Mouse (Mus musculus): Measurements from ENCODE around the gene Abhd13.

The Abhd13 gene

DNA sequence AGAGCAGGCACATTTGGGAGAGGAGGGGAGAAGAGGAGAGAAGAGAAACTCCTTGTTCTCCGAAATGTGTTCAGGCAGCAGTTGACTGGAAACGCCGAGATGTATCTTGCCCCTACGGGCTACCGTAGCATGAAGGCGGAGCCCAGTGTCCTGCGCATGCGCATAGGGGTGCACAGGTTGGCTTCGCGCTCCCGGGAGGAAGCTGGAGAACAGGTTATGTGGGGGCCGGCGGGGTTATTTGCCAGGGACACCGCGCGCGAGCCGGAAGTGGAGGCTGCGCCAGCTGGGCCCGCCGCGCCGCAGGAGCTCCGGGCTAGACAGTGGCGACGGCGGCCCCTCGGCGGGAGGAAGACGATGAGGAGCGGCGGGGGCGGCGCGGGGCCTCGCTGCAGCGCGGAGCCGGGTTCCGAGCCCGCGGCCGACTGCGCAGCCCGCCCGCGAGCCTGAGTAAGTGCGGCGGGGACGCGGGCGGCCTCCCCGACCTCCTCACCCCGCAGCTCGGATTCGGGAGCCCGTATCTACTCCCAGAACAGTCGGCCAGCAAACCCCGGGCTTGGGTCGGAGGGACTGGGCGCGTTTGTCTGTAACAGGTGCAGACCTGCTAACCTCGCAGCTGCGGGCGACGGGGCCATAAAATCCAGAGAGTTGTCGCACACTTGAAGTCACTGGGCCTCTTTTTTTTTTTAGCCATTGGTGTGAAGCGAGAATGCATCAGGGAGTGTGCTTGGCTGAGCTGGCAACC is at the start of gene Abhd13, which contains the start of gene Lig4:
Abhd13 (plus strand) TSS at position 135 of the 742 bp plus-strand sequence.
Lig4 (minus strand) TSS at position 114 of the 742 bp plus-strand sequence.
- peak; percentile 99 for DNase-seq

DNA sequence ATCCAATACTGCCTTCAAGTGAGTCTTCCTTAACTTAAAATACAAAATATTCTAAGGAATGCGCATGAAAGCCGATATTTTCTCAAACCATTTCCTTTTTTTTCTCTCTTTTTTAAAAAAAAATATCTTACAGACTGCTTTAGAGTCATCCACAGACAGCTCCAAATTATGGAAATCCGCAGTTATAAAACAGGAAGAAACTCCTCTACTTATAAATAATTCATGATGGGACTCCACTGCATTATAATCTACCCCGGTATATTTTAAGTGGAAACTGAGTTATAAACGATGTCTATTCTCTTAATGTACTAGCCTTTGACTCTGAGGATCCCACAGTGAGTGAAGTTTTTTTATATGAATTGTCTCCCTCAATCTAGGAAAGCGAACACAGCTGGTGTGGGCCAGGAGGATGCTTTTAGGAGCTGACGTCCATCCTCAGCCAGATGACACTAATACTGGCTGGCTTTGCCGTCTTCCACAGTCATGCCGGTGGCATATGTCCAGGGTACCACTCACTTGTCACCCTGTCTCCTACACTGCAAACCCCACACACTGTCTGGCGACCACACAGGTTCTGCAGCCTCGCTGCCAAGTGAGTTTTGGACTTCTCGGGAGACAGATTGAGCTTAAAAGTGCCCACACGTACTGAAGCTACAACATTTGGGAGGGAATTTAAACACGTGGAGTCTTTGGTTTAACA is 47.6 kb upstream of the Abhd13 start:
- peak; percentile 84 for DNase-seq

DNA sequence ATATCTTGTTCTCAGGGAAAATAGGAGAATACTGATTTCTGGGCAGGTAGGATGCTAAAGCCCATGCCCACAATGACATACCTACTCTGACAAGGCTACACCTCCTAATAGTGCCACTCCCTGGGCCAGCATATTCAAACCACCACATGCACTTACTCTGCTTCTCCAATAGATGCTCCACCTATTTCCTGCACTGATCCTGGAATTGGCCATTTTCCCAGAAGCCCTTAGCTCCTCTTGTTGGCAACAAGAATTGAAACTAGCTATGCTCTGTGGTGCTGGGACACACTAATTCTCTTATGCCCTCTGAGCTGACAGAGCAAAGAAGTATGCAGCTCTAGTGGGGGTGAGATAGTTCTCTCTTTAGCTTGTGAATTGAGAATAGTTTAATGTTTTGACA is 44.8 kb upstream of the Abhd13 start:
- DNase-seq, result no peak

DNA sequence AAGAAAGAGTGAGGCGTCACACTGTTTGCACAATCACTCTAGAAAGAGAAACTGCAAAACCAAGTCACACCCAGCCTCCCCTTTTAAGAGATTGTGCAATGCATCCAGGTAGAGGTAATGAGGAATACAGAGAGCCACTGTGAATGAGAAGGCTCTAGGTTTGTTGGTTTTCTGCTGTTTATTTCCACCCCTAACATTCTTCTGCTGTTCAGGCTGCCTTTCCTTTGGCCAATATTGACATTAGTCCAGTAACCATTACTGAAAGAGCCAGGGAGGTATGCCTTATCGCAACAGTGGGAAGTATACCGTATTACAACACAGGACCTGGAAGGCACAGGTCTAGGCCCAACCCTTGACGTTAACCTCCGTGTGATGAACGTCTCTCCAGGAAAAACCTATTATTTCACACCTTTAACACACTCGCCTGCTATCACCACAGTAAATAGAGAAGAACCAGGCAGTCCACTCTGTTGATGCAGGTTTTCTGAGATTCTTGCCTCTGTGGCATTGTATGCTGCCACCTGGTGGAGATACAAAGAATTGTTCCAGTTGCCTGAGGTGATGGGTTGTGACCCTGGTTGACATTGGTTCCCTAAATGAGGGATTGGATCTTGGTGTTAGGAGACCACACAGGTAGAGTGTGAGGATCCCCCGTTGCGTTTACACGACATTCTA is 42.5 kb upstream of the Abhd13 start:
- DNase-seq, result peak; percentile 32

DNA sequence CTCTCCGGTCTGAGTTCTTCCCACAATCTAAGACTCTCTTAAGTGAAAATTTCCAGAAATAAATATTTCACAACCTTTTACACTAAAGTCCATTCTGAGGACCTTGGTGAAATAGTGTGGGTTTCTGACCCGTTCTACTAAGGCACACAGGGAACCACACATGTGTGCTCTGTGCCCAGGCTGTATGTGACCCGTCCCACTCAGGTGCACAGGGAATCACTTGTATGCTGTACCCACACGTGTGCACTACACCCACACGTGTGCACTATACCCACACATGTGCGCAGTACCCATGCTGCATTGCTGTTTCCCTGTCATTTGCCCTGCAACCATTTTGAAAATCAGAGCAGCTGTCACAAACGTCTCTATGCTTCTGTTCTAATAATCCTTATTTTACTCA is 41.9 kb upstream of the Abhd13 start:
- no peak for DNase-seq

DNA sequence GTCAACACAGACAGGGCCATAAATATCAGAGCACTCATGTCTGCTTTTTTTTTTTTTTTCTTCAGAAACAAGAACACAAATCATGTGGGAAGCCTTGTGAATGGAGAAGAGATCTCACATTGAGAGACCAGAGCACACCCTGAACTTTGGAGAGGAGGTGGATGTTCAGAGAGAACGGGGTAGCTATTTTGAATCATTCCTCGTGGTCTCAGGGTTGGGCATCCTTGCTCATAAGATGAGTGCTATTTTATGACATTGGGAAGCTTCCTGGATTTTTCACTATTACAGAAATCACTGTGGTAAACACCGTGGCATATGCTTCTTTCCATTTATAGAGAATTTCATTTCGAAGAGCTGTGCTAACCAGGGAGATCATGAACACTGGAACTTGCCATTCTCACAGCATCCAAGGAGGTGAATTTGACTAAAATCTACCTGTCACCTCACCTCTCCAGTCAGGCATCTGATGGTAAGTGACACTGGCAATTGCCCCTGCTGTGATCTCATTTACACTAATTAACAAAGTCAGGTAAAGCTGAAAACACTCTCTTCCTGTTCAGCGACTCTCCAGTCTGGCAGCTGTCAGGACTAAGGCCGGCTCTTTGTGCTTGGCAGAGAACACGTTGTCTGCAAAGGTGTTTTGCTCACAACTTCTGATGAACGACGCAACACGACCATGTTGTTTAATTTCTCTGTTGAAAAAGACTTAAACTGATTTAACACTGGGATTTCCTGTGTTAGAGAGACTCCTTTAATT is 28.2 kb upstream of the Abhd13 start:
- no peak for DNase-seq

DNA sequence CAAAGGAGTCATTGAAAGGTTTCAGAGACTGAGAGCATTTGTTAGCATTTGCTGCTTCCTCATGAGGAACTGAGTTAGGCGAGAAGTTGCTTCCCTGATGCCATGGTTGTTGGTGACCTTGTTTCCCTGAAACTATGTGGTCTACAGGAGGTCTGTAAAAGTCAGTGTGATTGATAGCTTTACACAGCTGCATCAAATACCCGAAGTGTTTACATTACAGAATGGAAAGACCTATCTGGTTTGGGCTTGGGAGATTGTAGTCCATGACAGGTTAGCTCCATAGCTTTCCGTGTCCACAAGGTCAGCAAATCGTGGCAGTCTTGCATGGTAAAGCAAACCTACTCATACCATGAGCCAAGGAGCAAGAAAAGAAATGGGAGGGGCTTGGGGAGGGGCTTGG is 19.2 kb upstream of the Abhd13 start:
- DNase-seq, result no peak

DNA sequence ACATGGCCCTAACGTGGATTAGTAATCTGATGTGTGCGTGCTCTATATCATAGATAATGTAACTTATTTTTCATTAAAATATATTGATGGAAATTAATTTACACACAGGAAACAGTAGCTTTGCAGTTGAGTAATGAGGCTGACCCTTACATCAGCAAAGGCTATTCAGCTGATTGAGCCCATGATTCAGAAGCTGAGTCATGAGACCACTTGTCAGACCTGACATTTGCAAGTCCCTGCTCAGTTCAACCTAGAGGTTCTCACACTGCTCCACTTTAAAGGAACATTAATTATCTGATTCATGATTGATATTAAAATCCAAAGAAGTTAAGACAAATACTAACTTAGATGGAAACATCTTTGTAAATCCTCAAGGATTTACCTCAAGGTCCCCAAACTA is 17.6 kb upstream of the Abhd13 start:
- no peak for DNase-seq

DNA sequence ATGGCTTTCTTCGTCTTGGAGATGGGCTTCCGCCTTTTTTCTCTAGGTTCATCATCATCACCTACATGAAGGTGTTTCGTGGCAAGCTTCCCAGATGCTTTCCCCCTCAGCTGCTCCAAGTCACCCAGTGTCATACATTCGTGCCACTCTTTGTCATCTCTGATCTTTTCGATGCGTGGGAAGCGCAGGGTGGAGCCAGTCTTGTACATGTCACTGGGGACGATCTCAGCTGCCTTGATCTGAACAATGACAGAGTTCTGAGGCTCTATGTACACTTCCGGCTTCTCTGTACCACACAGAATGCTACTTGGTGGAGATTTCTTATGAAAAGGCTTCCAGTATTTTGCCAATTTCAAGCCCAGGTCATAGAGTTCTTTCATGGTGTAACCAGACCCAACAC is 5.6 kb upstream of the Abhd13 start:
- DNase-seq, result no peak

DNA sequence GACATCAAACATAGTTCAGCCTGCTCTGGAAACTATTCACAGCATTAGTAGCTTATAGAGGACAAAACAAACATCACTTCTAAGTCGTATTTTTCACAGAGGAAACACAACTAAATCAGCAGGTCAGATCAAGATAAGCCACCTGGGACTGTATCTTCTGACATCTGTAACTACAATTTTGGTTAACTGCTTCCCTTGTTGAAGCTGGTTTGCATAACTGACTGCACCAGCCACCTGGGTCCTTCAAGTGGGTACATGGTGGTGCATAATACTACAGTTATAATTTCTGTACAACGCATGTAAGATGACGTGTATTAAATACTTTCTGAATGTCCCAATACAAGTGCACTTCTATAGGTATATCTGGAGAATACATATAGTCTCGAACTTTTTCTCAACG is 2.2 kb upstream of the Abhd13 start:
- DNase-seq, result no peak

DNA sequence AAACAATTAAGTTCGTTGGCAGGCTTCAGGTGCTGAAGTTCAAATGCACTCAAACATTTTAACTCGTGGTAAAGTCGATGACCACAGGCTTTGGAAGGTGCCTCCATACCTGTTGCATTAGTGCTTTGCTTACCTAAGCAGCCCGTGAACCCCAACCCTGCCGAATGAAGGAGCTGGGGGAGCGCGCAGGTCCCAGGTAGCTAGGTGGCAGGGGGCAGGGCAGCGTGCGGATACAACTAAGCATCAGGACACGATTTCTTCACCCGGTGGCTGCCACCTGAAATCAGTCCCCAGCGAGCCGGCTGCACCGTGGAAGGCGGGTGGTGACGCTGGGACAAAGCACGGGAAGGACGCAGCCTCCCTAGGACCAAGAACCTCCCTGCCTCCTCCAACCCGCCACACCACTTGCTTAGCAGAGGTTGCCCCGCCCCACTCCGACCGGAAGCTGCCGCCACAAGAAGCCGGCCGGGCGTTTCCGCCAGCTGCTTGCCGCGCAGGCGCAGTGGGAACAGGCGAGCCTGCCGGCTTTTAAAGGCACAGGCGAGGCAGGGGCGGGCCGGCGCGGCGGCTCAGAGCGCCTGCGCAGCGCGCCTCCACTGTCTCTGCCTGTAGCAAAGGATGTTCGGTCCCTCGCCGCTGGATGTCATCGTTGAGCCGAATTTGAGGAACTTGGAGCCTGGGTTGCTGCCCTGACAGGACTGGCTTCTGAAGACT is 1.5 kb upstream of the Abhd13 start:
- DNase-seq, result peak; percentile 99

DNA sequence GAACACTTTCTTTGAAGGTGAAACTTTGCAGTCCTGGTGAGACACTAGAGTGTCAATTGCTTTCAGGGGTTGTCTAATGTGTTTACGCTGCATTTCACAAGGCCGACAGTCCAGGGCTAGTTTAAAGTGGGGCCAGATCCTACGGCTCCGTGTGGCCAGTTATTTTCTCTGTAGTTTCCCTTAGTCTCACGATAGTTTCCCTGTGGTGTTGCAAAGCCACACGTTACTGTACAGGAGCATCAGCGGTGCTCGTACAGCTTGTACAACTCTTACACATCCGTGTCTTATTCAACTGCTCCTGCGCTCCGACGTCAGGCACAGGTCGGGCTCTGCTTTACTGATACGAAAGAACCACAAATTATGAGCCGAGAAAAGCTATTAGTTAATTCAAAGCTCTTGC is 491 bp upstream of the Abhd13 start:
- no peak for DNase-seq

DNA sequence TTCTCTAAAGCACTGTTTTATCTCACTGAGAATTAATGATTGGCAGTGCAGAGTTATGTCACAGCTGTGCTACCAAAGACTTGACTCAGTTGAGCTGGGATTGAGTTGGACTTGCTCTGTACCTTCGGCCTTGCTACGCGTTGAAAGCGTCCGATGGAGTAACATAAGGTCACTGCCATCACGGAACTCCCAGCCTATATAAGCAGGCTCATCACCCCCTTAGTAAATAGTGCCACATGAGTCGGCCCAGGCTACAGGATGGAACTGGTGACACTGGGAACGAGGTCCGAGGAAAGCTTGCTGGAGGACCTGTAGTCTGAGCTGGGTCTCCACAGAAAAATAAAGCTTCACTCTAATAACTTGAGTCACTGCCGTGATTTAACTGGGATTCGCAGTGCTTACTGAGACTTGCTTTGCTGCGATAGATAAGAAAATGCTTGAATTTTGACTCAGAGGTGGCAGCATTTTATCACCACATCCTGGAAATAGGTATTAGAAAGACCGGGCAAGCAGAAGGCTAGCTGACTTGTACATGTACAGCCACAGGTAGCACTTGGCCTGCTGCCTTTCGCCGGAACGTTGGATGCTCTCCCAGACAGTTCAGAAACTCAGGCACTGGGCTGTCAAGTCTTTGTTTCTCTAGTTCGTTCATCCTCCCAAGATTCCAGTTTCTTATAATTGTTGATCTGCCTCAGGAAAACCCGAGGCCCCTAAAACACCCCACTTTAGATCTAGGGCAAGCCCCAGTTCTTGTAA is 1.1 kb downstream of the Abhd13 start:
- no peak for DNase-seq

DNA sequence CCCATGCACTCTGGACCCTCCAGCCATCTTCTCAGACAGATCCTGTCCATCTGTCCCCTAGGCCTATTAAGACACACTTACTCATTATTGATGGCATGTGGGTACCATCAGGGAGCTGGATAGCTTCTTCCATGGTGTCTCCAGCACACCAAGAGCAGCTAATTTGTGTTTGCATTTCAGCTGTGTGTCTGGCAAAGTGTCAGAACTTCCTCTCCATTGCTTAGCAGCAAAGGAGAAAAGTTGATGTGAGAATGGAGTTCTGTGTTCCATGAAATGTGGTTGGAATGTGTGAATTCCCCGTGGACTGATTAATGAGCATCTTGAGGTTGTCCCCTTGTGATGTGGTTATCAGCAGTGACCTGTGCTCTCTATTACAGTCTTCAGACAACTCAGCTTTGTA is 2.2 kb downstream of the Abhd13 start:
- DNase-seq, result no peak

DNA sequence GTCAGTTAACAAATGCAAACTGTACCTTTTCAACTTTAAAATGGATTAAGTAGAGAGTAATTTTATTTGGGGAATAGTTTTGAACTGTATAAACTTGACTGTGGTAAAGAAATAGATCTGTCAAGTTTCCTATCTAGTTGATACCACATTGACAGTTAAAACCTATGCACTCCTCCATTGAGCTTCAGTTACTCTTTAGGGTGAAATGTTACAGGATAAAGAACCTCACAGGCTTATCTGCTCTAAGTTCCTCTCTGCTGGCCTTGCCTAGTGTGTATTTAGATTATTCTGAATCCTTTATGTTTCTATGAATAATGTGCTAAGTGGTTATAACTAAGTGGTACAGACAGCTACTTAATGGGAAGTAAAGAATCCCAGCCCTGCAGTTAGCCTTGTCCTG is 2.7 kb downstream of the Abhd13 start:
- DNase-seq, result no peak

DNA sequence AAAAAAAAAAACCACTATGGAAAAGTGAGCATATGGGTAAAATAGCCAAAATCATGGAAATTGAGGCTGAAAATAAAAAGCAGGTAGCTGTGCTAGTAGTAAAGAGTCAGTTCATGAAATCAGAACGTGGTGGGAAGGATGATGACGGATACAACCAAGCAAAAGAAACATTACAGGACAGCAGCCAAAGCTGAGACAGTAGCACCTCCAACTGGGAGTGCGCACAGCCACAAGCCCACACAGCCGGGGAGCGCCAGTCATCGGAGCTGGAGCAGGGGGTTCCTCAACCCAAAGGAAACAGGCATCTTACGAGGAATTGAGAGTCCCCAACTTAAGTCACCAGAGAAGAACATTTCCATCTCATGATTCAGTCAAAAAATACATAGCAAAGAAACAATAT is 26.6 kb downstream of the Abhd13 start:
- peak; percentile 35 for DNase-seq

DNA sequence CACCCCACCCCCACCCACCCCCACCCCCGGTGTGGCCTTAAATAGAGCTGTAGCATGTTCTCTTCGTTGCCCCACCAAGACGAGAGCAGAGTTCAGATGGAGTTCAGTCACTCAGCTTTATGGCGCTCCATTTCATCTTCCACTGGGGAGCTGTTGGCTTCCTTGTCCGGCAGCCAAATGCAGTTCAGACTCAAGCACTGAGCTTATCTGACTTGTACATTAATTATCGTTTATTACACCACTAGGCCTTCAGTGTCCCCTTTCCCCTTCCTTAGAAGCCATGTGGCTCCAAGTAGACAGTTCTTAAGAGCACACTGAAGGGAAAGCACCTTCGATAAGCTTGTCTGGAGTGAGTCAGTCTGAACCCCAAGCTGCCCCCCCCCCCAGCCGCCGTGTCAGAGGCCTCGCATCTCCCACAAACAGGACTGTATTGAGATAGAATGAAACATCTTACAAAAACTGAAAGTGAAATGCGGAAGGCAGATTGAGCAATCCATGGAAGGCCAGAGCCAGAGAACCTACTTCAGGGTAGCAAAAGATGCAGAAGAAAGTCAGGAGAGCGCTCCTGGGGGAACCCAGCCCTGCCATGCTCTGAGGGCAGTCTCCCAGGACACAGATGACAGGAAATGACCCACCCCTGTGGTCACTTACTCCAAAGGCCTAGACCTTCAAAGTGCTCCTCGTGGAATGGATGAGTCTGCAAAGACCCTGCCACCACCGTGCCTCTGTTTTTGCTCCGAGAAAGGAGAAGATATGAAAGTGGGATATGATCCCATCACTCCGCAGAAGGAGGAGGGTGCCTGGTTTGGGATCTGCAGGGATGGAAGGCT is 28.9 kb downstream of the Abhd13 start, which contains the start of gene Tnfsf13b:
Tnfsf13b (plus strand) TSS at position 312 of the 830 bp plus-strand sequence.
- DNase-seq, result no peak

DNA sequence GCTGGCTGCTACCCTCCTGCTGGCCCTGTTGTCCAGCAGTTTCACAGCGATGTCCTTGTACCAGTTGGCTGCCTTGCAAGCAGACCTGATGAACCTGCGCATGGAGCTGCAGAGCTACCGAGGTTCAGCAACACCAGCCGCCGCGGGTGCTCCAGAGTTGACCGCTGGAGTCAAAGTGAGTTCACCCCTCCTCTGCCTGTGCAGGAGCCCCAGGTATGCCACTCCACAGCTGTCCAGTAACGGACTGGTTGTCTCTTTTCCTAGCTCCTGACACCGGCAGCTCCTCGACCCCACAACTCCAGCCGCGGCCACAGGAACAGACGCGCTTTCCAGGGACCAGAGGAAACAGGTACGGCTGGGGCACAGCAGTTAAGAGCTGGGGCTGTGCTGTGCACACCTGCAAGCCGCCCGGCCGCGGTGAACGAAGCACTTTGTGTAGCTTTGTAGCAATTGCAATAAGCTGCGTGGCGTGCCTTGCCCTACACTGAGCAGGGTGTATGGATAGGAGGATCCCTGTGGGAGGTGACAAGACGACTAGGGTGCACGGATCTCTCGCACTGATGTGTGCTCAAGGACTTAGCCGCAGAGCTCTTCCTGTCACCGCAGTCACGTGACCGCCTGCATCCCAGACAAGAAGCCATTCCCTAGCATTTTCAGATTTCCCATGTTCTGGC is 29.6 kb downstream of the Abhd13 start:
- DNase-seq, result peak; percentile 64

DNA sequence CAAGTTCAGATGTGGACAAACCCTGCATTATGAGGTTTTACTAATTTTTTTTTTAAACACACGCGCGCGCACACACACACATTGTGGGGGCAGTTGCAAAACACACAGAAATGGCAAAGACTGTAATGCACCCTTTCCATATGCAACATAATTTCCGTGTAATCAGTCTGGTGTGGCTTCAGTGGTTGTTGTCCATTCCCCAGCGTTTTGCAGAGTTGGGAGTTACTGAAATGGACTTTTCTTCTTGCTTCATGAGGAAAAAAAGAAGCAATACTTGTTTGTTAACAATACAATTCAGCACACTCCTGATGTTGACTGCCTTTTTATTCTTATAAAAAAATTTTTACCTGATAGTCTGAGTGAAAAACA is 30.1 kb downstream of the Abhd13 start:
- no peak for DNase-seq

DNA sequence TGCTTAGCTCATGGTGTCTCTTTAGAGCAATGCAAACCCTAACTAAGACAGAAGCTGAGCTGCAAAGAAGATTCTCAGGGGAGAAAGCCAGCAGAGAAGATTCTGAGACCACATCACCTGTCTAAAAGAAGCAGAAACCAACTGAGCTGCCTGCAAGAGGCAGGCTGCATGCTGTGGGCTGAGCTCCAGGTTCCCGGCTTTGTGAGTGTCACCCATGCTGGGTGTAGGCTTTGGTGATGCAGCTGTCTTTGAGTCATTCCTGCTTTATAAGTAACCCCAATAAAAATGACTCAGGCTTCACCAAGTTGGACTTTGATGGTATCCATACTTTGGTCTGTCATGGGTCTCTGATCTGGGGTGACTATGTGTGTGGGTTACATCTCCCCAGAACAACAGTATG is 38.7 kb downstream of the Abhd13 start:
- peak; percentile 24 for DNase-seq
